Mouse (Mus musculus): ENCODE results near the gene Foxa3.
A peak's percentile ranks its signal among the peaks of the same experiment; 100 is the strongest.

The Foxa3 gene

DNA sequence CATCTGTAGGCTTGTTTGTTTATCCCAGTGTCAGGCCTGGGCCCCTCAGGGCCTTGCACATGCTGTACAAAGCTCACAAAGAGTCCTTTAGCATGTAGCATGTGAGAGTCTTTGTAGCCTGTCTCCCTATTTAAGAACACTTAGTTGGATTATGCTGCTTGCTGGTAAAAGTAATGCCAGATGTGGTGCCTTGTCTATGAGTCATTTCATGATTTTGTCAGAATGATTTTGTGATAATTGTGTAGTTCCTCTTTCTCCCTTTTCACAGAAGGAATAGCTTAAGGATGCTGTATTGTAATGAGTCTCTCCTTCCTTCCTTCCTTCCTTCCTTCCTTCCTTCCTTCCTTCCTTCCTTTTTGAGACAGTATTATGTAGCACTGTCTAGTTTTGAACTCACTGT, 4.7 kb upstream of the Foxa3 start:
- no peak for DNase-seq (ENCODE audit: extremely low spot score, low read depth, low spot score)

GRCm38 (mm10) chr7:19024581-19025255, 1.4 kb upstream of the Foxa3 start:
- DNase-seq (ENCODE audit: extremely low spot score, low read depth, low spot score) = no peak

GRCm38 (mm10) chr7:19024096-19024506, 763 bp upstream of the Foxa3 start, which contains the start of gene Sympk:
Gene Sympk, plus strand, starts transcription at chr7:19024377.
- peak; percentile 79 for DNase-seq (ENCODE audit: extremely low spot score, low read depth, low spot score)

- DNase-seq (ENCODE audit: extremely low spot score, low read depth, low spot score) = no peak
Measured at GRCm38 (mm10) chr7:19022189-19022958, 964 bp downstream of the Foxa3 start.

- no peak for DNase-seq (ENCODE audit: extremely low spot score, low read depth, low spot score)
Measured at GRCm38 (mm10) chr7:19021048-19021447, 2.3 kb downstream of the Foxa3 start.

DNA sequence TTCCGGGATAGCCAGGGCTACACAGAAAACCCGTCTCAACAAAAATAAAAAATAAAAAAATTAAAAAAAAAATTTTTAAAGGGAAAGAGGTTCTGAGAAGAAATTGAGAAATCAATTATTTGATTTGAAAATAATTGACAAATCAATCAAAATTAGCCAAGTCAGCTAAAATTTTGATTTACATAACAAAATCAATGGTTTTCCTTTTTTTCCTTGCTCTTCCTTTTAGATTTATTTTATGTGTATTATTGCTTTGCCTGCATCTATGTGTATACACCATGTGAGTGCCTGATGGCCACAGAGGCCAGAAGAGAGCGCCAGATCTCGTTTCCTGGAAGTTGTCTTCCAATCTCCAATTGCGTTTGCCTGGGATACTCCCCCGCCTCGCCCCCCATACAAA, 5.4 kb downstream of the Foxa3 start:
- no peak for DNase-seq (ENCODE audit: extremely low spot score, low read depth, low spot score)

GRCm38 (mm10) chr7:19016042-19016441, 7.3 kb downstream of the Foxa3 start:
- DNase-seq (ENCODE audit: extremely low spot score, low read depth, low spot score) = no peak

DNA sequence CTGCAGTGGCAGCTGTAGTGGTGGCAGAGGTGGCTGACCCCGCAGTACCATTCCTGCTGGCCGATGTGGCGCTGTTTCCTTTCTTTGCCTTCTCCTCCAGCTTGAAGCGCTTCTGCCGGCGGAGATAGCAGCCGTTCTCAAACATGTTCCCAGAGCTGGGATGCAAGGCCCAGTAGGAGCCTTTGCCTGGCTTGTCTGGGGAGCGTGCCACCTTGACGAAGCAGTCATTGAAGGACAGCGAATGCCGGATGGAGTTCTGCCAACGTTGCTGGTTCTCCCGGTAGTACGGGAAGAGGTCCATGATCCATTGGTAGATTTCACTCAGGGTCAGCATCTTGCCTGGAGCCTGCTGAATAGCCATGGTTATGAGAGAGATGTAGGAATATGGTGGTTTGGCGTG, 8.9 kb downstream of the Foxa3 start:
- DNase-seq (ENCODE audit: extremely low spot score, low read depth, low spot score) = no peak

DNA sequence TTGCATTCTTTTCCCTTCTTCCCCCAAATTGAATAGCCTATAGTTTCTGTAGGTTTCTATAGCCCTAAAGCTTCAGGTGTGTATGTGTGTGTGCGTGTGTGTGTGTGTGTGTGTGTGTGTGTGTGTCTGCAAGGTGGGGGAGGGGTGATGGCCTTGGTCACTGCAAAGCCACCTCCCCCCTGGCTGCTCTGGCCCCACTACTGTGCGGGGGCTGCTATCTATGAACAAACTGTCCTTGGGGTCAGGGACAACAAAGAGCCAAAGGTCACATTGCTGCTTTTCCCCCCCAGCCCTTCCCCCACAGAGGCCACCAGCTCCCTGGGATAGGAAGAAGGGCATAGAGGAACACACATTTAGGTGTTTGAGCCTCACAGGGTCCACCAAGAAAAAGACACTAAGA, 10.5 kb downstream of the Foxa3 start:
- no peak for DNase-seq (ENCODE audit: extremely low spot score, low read depth, low spot score)

DNA sequence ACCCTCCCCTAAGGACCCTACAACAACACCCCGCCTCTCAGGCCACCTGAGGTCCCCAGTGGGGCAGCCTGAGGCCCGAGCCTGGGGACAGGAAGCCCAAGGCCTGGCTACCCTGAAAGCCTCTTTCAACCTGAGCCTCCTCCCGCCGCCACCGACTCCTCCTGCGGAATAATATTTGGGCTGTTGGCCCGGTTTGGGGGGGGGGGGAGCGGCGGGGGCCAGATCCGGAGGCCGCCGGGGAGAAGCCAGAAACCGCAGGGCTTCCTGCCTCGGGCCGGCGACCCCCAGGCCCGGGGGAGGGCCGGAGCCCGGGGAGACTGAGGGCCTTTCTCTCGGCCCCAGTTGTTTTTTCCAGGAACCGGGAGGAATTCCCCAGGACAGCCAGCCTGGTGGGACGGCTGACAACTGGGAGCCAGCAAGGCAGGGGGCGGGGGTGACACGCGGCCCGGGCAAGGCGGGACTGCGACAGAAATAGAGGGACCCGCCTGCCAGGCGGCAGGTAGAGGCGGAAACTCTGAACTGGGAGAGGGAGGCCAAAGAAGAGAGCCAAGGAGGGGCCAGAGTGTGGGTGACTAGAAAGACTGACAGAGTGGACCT, 11.2 kb downstream of the Foxa3 start:
- no peak for DNase-seq (ENCODE audit: extremely low spot score, low read depth, low spot score)

DNA sequence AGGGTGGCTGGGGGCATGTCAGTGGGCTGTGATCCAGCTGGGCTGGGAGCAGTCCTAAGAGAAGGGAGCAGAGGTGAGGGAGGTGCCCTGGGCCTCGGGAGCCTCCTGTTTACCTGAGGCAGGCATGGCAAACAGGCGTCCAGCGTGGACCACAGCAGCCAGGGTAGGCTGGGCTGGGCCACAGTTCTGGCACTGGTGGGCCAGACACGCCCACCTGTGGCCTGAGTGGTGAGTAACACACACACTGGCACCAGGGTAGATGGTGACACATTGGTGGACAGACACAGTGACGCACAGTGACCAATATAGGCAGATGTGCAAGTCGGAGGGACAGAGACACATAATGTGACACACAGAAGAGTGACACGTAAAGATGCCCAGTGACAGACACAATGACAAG, 12.8 kb downstream of the Foxa3 start:
- DNase-seq (ENCODE audit: extremely low spot score, low read depth, low spot score) = no peak

DNA sequence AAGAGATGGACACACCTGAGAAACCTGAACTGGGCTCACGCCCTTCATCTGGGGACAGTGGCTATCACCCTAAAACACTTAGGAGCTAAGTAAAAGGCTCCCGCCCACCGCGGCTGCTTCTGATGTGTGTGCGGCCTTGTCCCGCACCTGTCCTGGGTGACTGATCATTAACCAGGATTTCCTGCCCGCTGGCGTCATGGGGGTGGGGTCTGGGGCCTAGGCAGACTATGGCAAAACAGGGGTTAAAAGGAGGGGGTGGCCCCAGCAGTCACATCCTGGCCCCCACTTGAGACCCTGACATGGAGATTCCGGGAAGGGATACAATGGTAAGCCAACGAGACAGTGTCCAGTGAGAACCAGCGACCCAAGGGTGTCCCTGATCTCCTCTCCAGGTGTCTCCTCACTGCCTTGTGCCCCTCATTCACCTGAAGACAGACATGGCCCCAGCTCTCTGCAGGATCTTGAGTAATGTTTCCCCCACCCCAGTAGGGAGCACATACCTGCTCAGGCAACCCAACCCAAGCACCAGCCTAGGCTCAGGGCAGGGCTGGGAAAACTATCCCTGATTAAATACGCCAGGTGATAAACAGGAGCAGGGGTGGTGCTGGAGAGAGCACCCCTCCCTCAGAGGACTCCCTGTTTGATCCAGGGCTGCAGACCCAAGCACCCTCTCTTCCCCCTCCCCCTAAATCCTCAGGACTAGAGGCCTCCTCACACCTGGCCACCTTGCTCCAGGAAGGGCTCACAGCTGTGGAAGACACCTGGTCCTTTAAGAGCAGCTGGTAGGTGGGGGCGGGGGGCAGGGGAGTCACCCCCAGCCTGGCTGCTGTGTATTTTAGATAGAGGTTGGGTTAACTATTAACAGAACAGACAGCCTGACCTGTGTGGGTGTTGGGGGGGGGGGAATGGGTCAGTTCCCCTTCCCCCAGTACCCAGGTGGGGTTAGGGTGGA, 16.0 kb downstream of the Foxa3 start:
- no peak for DNase-seq (ENCODE audit: extremely low spot score, low read depth, low spot score)

GRCm38 (mm10) chr7:19006476-19006875, 16.9 kb downstream of the Foxa3 start:
- peak; percentile 80 for DNase-seq (ENCODE audit: extremely low spot score, low read depth, low spot score)

- no peak for DNase-seq (ENCODE audit: extremely low spot score, low read depth, low spot score)
Measured at GRCm38 (mm10) chr7:19005417-19006121, 17.8 kb downstream of the Foxa3 start.

DNA sequence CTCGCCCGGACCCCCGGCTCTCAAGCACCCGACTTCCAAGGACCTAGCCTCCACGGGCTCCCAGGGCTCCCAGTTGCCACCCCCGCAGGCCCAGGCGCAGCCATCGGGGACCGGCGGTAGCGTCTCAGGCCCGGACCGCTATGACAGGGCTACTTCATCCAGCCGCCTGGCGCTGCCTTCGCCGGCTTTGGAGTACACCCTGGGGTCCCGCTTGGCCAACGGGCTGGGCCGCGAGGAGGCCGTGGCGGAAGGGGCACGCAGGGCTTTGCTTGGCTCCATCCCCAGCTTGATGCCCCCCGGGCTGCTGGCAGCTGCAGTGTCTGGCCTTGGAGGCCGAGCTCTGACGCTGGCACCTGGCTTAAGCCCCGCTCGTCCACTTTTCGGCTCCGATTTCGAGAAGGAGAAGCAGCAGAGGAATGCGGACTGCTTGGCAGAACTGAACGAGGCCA, 18.7 kb downstream of the Foxa3 start:
- no peak for DNase-seq (ENCODE audit: extremely low spot score, low read depth, low spot score)

DNA sequence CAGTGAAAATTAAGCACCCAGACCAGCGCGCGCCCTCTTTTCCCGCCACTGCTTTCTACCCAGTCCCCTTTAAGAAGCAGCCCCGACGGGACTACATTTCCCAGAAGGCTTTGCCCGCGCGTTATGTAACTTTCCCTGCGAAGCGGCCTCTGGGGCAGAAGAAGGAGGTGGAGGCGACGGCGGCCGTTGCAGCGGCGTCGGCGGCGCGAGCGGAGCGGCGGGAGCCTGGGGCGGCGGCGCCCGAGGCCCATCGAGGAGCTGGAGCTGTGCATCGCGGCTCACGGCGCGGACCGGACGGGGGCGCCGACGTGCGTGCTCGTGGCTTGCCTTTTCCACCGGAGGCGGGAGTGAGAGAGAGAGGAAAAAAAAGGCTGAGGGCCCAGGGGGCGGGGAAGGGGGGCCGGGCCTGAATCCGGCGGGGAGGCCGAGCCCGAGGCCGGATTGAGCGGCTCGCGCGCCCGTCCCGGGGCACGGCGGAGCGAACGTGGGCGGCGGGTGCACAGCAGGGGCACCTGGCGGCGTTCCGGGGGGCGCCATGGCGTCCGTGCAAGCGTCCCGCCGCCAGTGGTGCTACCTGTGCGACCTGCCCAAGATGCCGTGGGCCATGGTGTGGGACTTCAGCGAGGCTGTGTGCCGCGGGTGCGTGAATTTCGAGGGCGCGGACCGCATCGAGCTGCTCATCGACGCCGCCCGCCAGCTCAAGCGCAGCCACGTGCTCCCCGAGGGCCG, 19.3 kb downstream of the Foxa3 start, which contains the start of gene Irf2bp1:
Gene Irf2bp1 (plus strand): TSS at position 143 of the 729 bp plus-strand sequence.
- DNase-seq (ENCODE audit: extremely low spot score, low read depth, low spot score) = peak; percentile 81

DNA sequence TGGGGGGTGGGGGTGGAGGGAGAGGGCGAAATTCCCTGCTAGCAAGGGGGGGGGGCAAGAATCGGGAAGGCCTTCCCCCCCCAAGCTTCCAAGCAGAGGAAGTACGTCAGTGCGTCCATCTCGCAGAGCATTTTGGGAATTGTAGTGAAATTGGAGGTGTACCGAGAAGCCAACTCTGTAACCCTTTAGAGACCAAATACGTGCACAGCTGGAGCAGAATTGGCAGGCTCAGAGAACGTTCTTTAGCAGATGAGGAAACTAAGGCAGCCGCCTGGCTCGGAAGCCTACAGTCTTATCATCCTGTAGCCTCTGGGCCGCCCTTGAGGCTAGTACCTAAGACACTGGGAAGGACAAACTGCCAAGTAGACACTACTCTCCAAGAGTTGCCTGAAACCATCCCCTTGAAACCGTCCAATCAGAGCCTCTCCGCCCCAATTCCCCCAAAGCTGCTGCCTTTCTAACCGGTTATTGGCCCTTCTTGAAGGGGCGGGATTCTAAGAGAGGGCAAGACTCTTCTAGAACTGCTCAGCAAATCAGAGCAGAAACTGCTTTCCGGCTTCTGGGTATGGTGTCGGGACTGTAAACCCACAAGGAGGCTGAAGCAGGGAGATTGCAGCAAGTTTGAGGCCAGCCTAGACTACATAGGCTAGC, 20.4 kb downstream of the Foxa3 start:
- peak; percentile 81 for DNase-seq (ENCODE audit: extremely low spot score, low read depth, low spot score)

DNA sequence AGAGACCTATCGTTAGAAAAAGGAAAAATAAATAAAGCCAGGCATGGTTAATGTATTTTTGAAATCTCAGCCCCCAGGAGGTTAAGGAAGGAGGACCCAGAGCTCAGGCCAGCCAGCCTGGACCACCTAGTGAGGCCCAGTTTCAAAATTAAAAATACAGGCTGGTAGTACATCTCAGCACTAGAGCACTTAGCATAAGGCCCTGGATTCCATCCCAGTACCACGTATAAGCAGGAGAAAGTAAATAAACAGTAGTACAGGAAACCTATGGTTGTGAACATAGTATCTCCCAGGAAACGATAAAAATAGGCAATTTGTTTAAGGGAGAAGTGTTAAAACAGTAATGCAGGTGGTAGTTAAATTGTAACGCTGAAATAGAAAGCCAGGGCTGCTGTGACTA, 21.2 kb downstream of the Foxa3 start:
- no peak for DNase-seq (ENCODE audit: extremely low spot score, low read depth, low spot score)

GRCm38 (mm10) chr7:19001807-19002085, 21.6 kb downstream of the Foxa3 start:
- no peak for DNase-seq (ENCODE audit: extremely low spot score, low read depth, low spot score)
